Mouse (Mus musculus) embryonic facial prominence, embryonic 13.5 days (tissue): ENCODE data around the gene Idh3b. TPM values are rescaled to one million over a fixed set of nuclear protein-coding genes. Genes with fewer than 3 reads are reported as not detected.

Source experiments
- ATAC-seq: fragments of 200-750 bp; cut with Nextera tagmentation; 2 replicates; pipeline ENCODE4 v1.8.0; 2017; ENCODE audit warnings: low read depth; ENCODE audit not compliant: insufficient number of reproducible peaks, insufficient read depth, low FRiP score, low TSS enrichment
- H3K27ac ChIP-seq: fragments of 300-500 bp; sonication (generic); 2 replicates; pipeline ENCODE4 v1.5.1; 2015; ENCODE audit warnings: moderate library complexity, mild to moderate bottlenecking, inconsistent platforms
- H3K27me3 ChIP-seq: fragments of 300-500 bp; sonication (generic); 2 replicates; pipeline ENCODE4 v1.6.1; 2015; ENCODE audit warnings: mild to moderate bottlenecking, inconsistent platforms
- H3K36me3 ChIP-seq: fragments of 300-500 bp; sonication (generic); 2 replicates; pipeline ENCODE4 v1.6.1; 2015; ENCODE audit warnings: mild to moderate bottlenecking, inconsistent platforms
- H3K4me1 ChIP-seq: fragments of 300-500 bp; sonication (generic); 2 replicates; pipeline ENCODE4 v1.6.1; 2015; ENCODE audit warnings: inconsistent platforms
- H3K4me2 ChIP-seq: fragments of 300-500 bp; sonication (generic); 2 replicates; pipeline ENCODE4 v1.6.1; 2015; ENCODE audit warnings: moderate library complexity, mild to moderate bottlenecking, inconsistent platforms
- H3K4me3 ChIP-seq: fragments of 300-500 bp; sonication (generic); 2 replicates; pipeline ENCODE4 v1.5.1; 2015; ENCODE audit warnings: mild to moderate bottlenecking, inconsistent platforms
- H3K9ac ChIP-seq: fragments of 300-500 bp; sonication (generic); 2 replicates; pipeline ENCODE4 v1.6.1; 2015; ENCODE audit warnings: mild to moderate bottlenecking, inconsistent platforms
- H3K9me3 ChIP-seq: fragments of 300-500 bp; sonication (generic); 2 replicates; pipeline ENCODE4 v1.6.1; 2016; ENCODE audit warnings: inconsistent platforms
- whole genome bisulfite sequencing: fragments of 180-500 bp; shearing (Covaris S2); methylation state at CpG from one replicate; pipeline ENCODE4 v1.1.7; 2015; ENCODE audit warnings: mixed read lengths; 5-methylcytosine and 5-hydroxymethylcytosine counted together
- polyA plus RNA-seq: library from polyadenylated mRNA; unstranded; fragments of >200 nt; fragmentation: Nextera tagmentation; extraction: Ambion mirVana; gene quantifications from 2 replicates; pipeline ENCODE4 v1.2.1, GENCODE M21; 2015

The Idh3b gene
- polyA plus RNA-seq, 1 experiment from 2014 or later: 151 TPM

- peaks cover 28% of the 10 kb centered on the region for H3K4me1 ChIP-seq
- WGBS: 7% methylated on average over 8 of the region's 8 CpGs
- no peak overlapping the region for H3K4me3 ChIP-seq
- no peak overlapping the region for H3K27ac ChIP-seq
- H3K9ac ChIP-seq: no peak overlapping the region
- no peaks in the 10 kb centered on the region for H3K9me3 ChIP-seq
- H3K36me3 ChIP-seq: no peaks in the 10 kb centered on the region
- 0 out of 2 replicates have a peak, but pooled peaks have one; percentile 8 for ATAC-seq
- H3K27me3 ChIP-seq: peaks cover 5% of the 10 kb centered on the region
- no peak overlapping the region; the same call in 1 of the 2 replicates for H3K4me2 ChIP-seq
These were observed 7.1 kb upstream of the Idh3b start for GRCm38 (mm10) chr2:130291434-130291833.

- Histone ChIP-seq H3K27ac (no peak overlapping the region), H3K27me3 (no peaks in the 10 kb centered on the region), H3K4me2 (no peak overlapping the region), H3K36me3 (no peaks in the 10 kb centered on the region), H3K4me3 (no peak overlapping the region), H3K4me1 (peaks cover 24% of the 10 kb centered on the region), H3K9ac (no peak overlapping the region), H3K9me3 (no peaks in the 10 kb centered on the region)
- no peak for ATAC-seq
- 48% methylated on average over 4 of the region's 4 CpGs for WGBS
These were observed 4.7 kb upstream of the Idh3b start for GRCm38 (mm10) chr2:130289086-130289485.

GRCm38 (mm10) chr2:130280818-130281217, 3.5 kb downstream of the Idh3b start:
- H3K9me3 ChIP-seq: no peaks in the 10 kb centered on the region
- no peak overlapping the region for H3K4me2 ChIP-seq
- no peak overlapping the region for H3K9ac ChIP-seq
- H3K4me1 ChIP-seq: peaks cover 34% of the 10 kb centered on the region
- ATAC-seq: no peak
- no peaks in the 10 kb centered on the region for H3K27me3 ChIP-seq
- peaks cover 56% of the 10 kb centered on the region for H3K36me3 ChIP-seq
- WGBS: 67% methylated on average over 4 of the region's 4 CpGs
- H3K27ac ChIP-seq: no peak overlapping the region
- no peak overlapping the region for H3K4me3 ChIP-seq

- Histone ChIP-seq H3K27me3 (no peaks in the 10 kb centered on the region), H3K4me3 (no peak overlapping the region), H3K9me3 (no peaks in the 10 kb centered on the region), H3K36me3 (peaks cover 62% of the 10 kb centered on the region), H3K4me2 (no peak overlapping the region), H3K27ac (no peak overlapping the region), H3K9ac (no peak overlapping the region), H3K4me1 (peaks cover 35% of the 10 kb centered on the region)
- no peak for ATAC-seq
- 61% methylated on average over 7 of the region's 7 CpGs for WGBS
These were observed 4.1 kb downstream of the Idh3b start for GRCm38 (mm10) chr2:130280224-130280623.

GRCm38 (mm10) chr2:130279600-130280091, 4.7 kb downstream of the Idh3b start:
- no peak overlapping the region for H3K27ac ChIP-seq
- peaks cover 35% of the 10 kb centered on the region for H3K4me1 ChIP-seq
- no peak overlapping the region for H3K9ac ChIP-seq
- 36% methylated on average over 8 of the region's 8 CpGs for WGBS
- no peak for ATAC-seq
- no peak overlapping the region for H3K4me3 ChIP-seq
- no peak overlapping the region for H3K4me2 ChIP-seq
- H3K27me3 ChIP-seq: no peaks in the 10 kb centered on the region
- no peaks in the 10 kb centered on the region for H3K9me3 ChIP-seq
- peaks cover 62% of the 10 kb centered on the region for H3K36me3 ChIP-seq

GRCm38 (mm10) chr2:130275649-130276048, 8.7 kb downstream of the Idh3b start:
- peaks cover 29% of the 10 kb centered on the region for H3K4me1 ChIP-seq
- H3K4me3 ChIP-seq: peak overlapping the region; percentile 90
- 42% methylated on average over 6 of the region's 6 CpGs for WGBS
- H3K4me2 ChIP-seq: peak overlapping the region; percentile 88
- no peaks in the 10 kb centered on the region for H3K27me3 ChIP-seq
- peak overlapping the region; percentile 95; the same call in 1 of the 2 replicates for H3K9ac ChIP-seq
- no peaks in the 10 kb centered on the region for H3K9me3 ChIP-seq
- H3K27ac ChIP-seq: no peak overlapping the region
- no peak for ATAC-seq
- peaks cover 51% of the 10 kb centered on the region for H3K36me3 ChIP-seq

GRCm38 (mm10) chr2:130274862-130275261, 9.5 kb downstream of the Idh3b start:
- Histone ChIP-seq H3K36me3 (peaks cover 43% of the 10 kb centered on the region), H3K9me3 (no peaks in the 10 kb centered on the region), H3K27me3 (no peaks in the 10 kb centered on the region), H3K4me3 (peak overlapping the region; percentile 90), H3K27ac (peak overlapping the region; percentile 93), H3K4me2 (peak overlapping the region; percentile 88), H3K9ac (peak overlapping the region; percentile 95), H3K4me1 (peaks cover 29% of the 10 kb centered on the region)
- WGBS: under 1% methylated on average over 10 of the region's 10 CpGs
- no peak for ATAC-seq

GRCm38 (mm10) chr2:130274149-130274861, 10.0 kb downstream of the Idh3b start, which contains the start of gene Nop56:
Gene Nop56, plus strand, starts transcription at chr2:130274430.
- Histone ChIP-seq H3K4me3 (peak within 1 kb of the TSS; percentile 90), H3K4me1 (peaks cover 29% of the 10 kb centered on the region), H3K9ac (peak within 1 kb of the TSS; percentile 95), H3K27ac (peak within 1 kb of the TSS; percentile 93), H3K4me2 (peak within 1 kb of the TSS; percentile 88), H3K27me3 (no peaks in the 10 kb centered on the region), H3K36me3 (peaks cover 38% of the 10 kb centered on the region), H3K9me3 (no peaks in the 10 kb centered on the region)
- ATAC-seq: peak; percentile 97
- WGBS: under 1% methylated on average over 68 of the region's 68 CpGs

GRCm38 (mm10) chr2:130273732-130274131, 10.6 kb downstream of the Idh3b start:
- H3K27ac ChIP-seq: peak overlapping the region; percentile 93
- peaks cover 35% of the 10 kb centered on the region for H3K36me3 ChIP-seq
- H3K9me3 ChIP-seq: no peaks in the 10 kb centered on the region
- peak overlapping the region; percentile 88 for H3K4me2 ChIP-seq
- peaks cover 29% of the 10 kb centered on the region for H3K4me1 ChIP-seq
- peak overlapping the region; percentile 95 for H3K9ac ChIP-seq
- 1% methylated on average over 14 of the region's 14 CpGs for WGBS
- no peak for ATAC-seq
- H3K27me3 ChIP-seq: no peaks in the 10 kb centered on the region
- peak overlapping the region; percentile 90 for H3K4me3 ChIP-seq

GRCm38 (mm10) chr2:130268074-130268473, 16.3 kb downstream of the Idh3b start:
- Histone ChIP-seq H3K4me1 (peaks cover 1% of the 10 kb centered on the region), H3K4me2 (no peak overlapping the region), H3K4me3 (no peak overlapping the region), H3K27me3 (no peaks in the 10 kb centered on the region), H3K9ac (no peak overlapping the region), H3K27ac (no peak overlapping the region), H3K36me3 (no peaks in the 10 kb centered on the region), H3K9me3 (no peaks in the 10 kb centered on the region)
- 64% methylated on average over 7 of the region's 7 CpGs for WGBS
- ATAC-seq: no peak

- Histone ChIP-seq H3K27ac (no peak overlapping the region), H3K9ac (no peak overlapping the region), H3K4me3 (no peak overlapping the region), H3K27me3 (no peaks in the 10 kb centered on the region), H3K4me2 (no peak overlapping the region), H3K9me3 (no peaks in the 10 kb centered on the region), H3K4me1 (no peaks in the 10 kb centered on the region), H3K36me3 (no peaks in the 10 kb centered on the region)
- 91% methylated on average over 1 of the region's 1 CpGs for WGBS
- no peak for ATAC-seq
These were observed 18.8 kb downstream of the Idh3b start for GRCm38 (mm10) chr2:130265520-130265919.

- Histone ChIP-seq H3K4me3 (no peak overlapping the region), H3K4me1 (no peaks in the 10 kb centered on the region), H3K9ac (no peak overlapping the region), H3K36me3 (no peaks in the 10 kb centered on the region), H3K9me3 (no peaks in the 10 kb centered on the region), H3K27me3 (no peaks in the 10 kb centered on the region), H3K4me2 (no peak overlapping the region), H3K27ac (no peak overlapping the region)
- ATAC-seq: no peak
- 85% methylated on average over 2 of the region's 2 CpGs for WGBS
These were observed 21.9 kb downstream of the Idh3b start for GRCm38 (mm10) chr2:130262398-130262797.
